Mouse (Mus musculus): ENCODE results near the gene Syngap1. TPM values are rescaled to one million over a fixed set of nuclear protein-coding genes. Genes with fewer than 3 reads are reported as not detected.
"Not testable (repeated sequence)": the region's sequence is repeated elsewhere in the genome, so short reads cannot be mapped to it uniquely, and the experiment has no call there.

Gene Syngap1
- polyA plus RNA-seq, 1 experiment from 2014 or later: 0.78 TPM

GRCm38 (mm10) chr17:26904320-26904719 is 36.7 kb upstream of the Syngap1 start:
- Histone ChIP-seq H3K27me3 (ENCODE audit: insufficient read depth, low read length) (no peaks in the 10 kb centered on the region), H3K27ac (no peak overlapping the region), H3K4me2 (ENCODE audit: low read length) (no peak overlapping the region), H3K4me3 (replicated peaks; ENCODE audit: low read depth, low read length) (no peak overlapping the region), H3K9ac (ENCODE audit: low read depth, low read length) (no peak overlapping the region), H3K36me3 (ENCODE audit: insufficient read depth, low read length) (no peaks in the 10 kb centered on the region), H3K4me1 (replicated peaks; ENCODE audit: insufficient read depth, low read length) (no peaks in the 10 kb centered on the region), H3K9me3 (replicated peaks; ENCODE audit: low read length) (no peaks in the 10 kb centered on the region)
- no peak for DNase-seq (ENCODE audit: low spot score)
- ATAC-seq (replicated peaks; ENCODE audit: low FRiP score, low read depth): no peak
- TF ChIP-seq CTCF (IDR thresholded peaks at IDR 0.05; ENCODE audit: low read depth): peak; percentile 16; the same call in 1 of the 2 replicates
- 52% methylated on average over 5 of the region's 5 CpGs for WGBS

- not testable (repeated sequence) for ATAC-seq (replicated peaks; ENCODE audit: low FRiP score, low read depth); H3K4me2 ChIP-seq (ENCODE audit: low read length); H3K36me3 ChIP-seq (ENCODE audit: insufficient read depth, low read length); H3K4me3 ChIP-seq (replicated peaks; ENCODE audit: low read depth, low read length); DNase-seq (ENCODE audit: low spot score); H3K4me1 ChIP-seq (replicated peaks; ENCODE audit: insufficient read depth, low read length); H3K9me3 ChIP-seq (replicated peaks; ENCODE audit: low read length); H3K27me3 ChIP-seq (ENCODE audit: insufficient read depth, low read length); H3K27ac ChIP-seq; H3K9ac ChIP-seq (ENCODE audit: low read depth, low read length)
- 93% methylated on average over 14 of the region's 15 CpGs for WGBS
Measured at GRCm38 (mm10) chr17:26907506-26907905, 33.5 kb upstream of the Syngap1 start.

- H3K9ac ChIP-seq (ENCODE audit: low read depth, low read length): no peak overlapping the region
- H3K27ac ChIP-seq: no peak overlapping the region
- no peaks in the 10 kb centered on the region for H3K36me3 ChIP-seq (ENCODE audit: insufficient read depth, low read length)
- no peak overlapping the region for H3K4me2 ChIP-seq (ENCODE audit: low read length)
- H3K9me3 ChIP-seq (replicated peaks; ENCODE audit: low read length): no peaks in the 10 kb centered on the region
- 63% methylated on average over 1 of the region's 1 CpGs for WGBS
- ATAC-seq (replicated peaks; ENCODE audit: low FRiP score, low read depth) (no peak), DNase-seq (ENCODE audit: low spot score) (no peak)
- no peak for TF ChIP-seq CTCF (IDR thresholded peaks at IDR 0.05; ENCODE audit: low read depth)
- no peaks in the 10 kb centered on the region for H3K4me1 ChIP-seq (replicated peaks; ENCODE audit: insufficient read depth, low read length)
- H3K4me3 ChIP-seq (replicated peaks; ENCODE audit: low read depth, low read length): no peak overlapping the region
- H3K27me3 ChIP-seq (ENCODE audit: insufficient read depth, low read length): no peaks in the 10 kb centered on the region
Measured at GRCm38 (mm10) chr17:26915248-26915647, 25.8 kb upstream of the Syngap1 start.

- H3K4me3 ChIP-seq (replicated peaks; ENCODE audit: low read depth, low read length): peak within 1 kb of the TSS; percentile 65
- under 1% methylated on average over 72 of the region's 72 CpGs for WGBS
- no peaks in the 10 kb centered on the region for H3K27me3 ChIP-seq (ENCODE audit: insufficient read depth, low read length)
- no peak within 1 kb of the TSS; the same call in 1 of the 2 replicates for H3K27ac ChIP-seq
- DNase-seq (ENCODE audit: low spot score) (peak; percentile 99), ATAC-seq (replicated peaks; ENCODE audit: low FRiP score, low read depth) (peak; percentile 98)
- H3K36me3 ChIP-seq (ENCODE audit: insufficient read depth, low read length): no peaks in the 10 kb centered on the region
- H3K9ac ChIP-seq (ENCODE audit: low read depth, low read length): peak within 1 kb of the TSS; percentile 64
- peak; percentile 100 for TF ChIP-seq CTCF (IDR thresholded peaks at IDR 0.05; ENCODE audit: low read depth)
- no peaks in the 10 kb centered on the region for H3K4me1 ChIP-seq (replicated peaks; ENCODE audit: insufficient read depth, low read length)
- H3K9me3 ChIP-seq (replicated peaks; ENCODE audit: low read length): no peaks in the 10 kb centered on the region
- peak within 1 kb of the TSS; percentile 66 for H3K4me2 ChIP-seq (ENCODE audit: low read length)
Measured at GRCm38 (mm10) chr17:26916711-26917482, 24.2 kb upstream of the Syngap1 start, which contains the start of gene Kifc5b. Kifc5b (plus strand) TSS chr17:26917091.

- H3K36me3 ChIP-seq (ENCODE audit: insufficient read depth, low read length); ATAC-seq (replicated peaks; ENCODE audit: low FRiP score, low read depth); DNase-seq (ENCODE audit: low spot score); H3K9me3 ChIP-seq (replicated peaks; ENCODE audit: low read length); H3K27ac ChIP-seq; H3K27me3 ChIP-seq (ENCODE audit: insufficient read depth, low read length); H3K4me1 ChIP-seq (replicated peaks; ENCODE audit: insufficient read depth, low read length): not testable (repeated sequence)
- H3K4me2 ChIP-seq (ENCODE audit: low read length): peak overlapping the region; percentile 66
- peak overlapping the region; percentile 65 for H3K4me3 ChIP-seq (replicated peaks; ENCODE audit: low read depth, low read length)
- peak overlapping the region; percentile 64 for H3K9ac ChIP-seq (ENCODE audit: low read depth, low read length)
- 0% methylated on average over 12 of the region's 12 CpGs for WGBS
Measured at GRCm38 (mm10) chr17:26917560-26917959, 23.5 kb upstream of the Syngap1 start.

- no peaks in the 10 kb centered on the region for H3K4me1 ChIP-seq (replicated peaks; ENCODE audit: insufficient read depth, low read length)
- H3K27ac ChIP-seq: no peak overlapping the region
- H3K4me3 ChIP-seq (replicated peaks; ENCODE audit: low read depth, low read length): no peak overlapping the region
- ATAC-seq (replicated peaks; ENCODE audit: low FRiP score, low read depth) (no peak), DNase-seq (ENCODE audit: low spot score) (no peak)
- peak overlapping the region; percentile 66 for H3K4me2 ChIP-seq (ENCODE audit: low read length)
- no peak for TF ChIP-seq CTCF (IDR thresholded peaks at IDR 0.05; ENCODE audit: low read depth)
- WGBS: 78% methylated on average over 2 of the region's 2 CpGs
- no peaks in the 10 kb centered on the region for H3K9me3 ChIP-seq (replicated peaks; ENCODE audit: low read length)
- no peak overlapping the region for H3K9ac ChIP-seq (ENCODE audit: low read depth, low read length)
- H3K27me3 ChIP-seq (ENCODE audit: insufficient read depth, low read length): no peaks in the 10 kb centered on the region
- no peaks in the 10 kb centered on the region for H3K36me3 ChIP-seq (ENCODE audit: insufficient read depth, low read length)
Measured at GRCm38 (mm10) chr17:26918343-26918742, 22.7 kb upstream of the Syngap1 start.

GRCm38 (mm10) chr17:26919516-26919915 is 21.5 kb upstream of the Syngap1 start:
- not testable (repeated sequence) for H3K9ac ChIP-seq (ENCODE audit: low read depth, low read length); H3K9me3 ChIP-seq (replicated peaks; ENCODE audit: low read length); H3K4me3 ChIP-seq (replicated peaks; ENCODE audit: low read depth, low read length); H3K36me3 ChIP-seq (ENCODE audit: insufficient read depth, low read length); H3K4me1 ChIP-seq (replicated peaks; ENCODE audit: insufficient read depth, low read length); DNase-seq (ENCODE audit: low spot score); ATAC-seq (replicated peaks; ENCODE audit: low FRiP score, low read depth); H3K4me2 ChIP-seq (ENCODE audit: low read length); H3K27me3 ChIP-seq (ENCODE audit: insufficient read depth, low read length); H3K27ac ChIP-seq
- WGBS: 71% methylated on average over 2 of the region's 2 CpGs

- not testable (repeated sequence) for H3K4me2 ChIP-seq (ENCODE audit: low read length); H3K4me1 ChIP-seq (replicated peaks; ENCODE audit: insufficient read depth, low read length); ATAC-seq (replicated peaks; ENCODE audit: low FRiP score, low read depth); H3K4me3 ChIP-seq (replicated peaks; ENCODE audit: low read depth, low read length); H3K27me3 ChIP-seq (ENCODE audit: insufficient read depth, low read length); H3K36me3 ChIP-seq (ENCODE audit: insufficient read depth, low read length); H3K9ac ChIP-seq (ENCODE audit: low read depth, low read length); H3K9me3 ChIP-seq (replicated peaks; ENCODE audit: low read length); DNase-seq (ENCODE audit: low spot score); H3K27ac ChIP-seq
- WGBS: 90% methylated on average over 5 of the region's 6 CpGs
Measured at GRCm38 (mm10) chr17:26922368-26922767, 18.7 kb upstream of the Syngap1 start.

- not testable (repeated sequence) for H3K4me2 ChIP-seq (ENCODE audit: low read length); H3K27ac ChIP-seq; H3K4me3 ChIP-seq (replicated peaks; ENCODE audit: low read depth, low read length); H3K9me3 ChIP-seq (replicated peaks; ENCODE audit: low read length); ATAC-seq (replicated peaks; ENCODE audit: low FRiP score, low read depth); H3K4me1 ChIP-seq (replicated peaks; ENCODE audit: insufficient read depth, low read length); H3K9ac ChIP-seq (ENCODE audit: low read depth, low read length); H3K27me3 ChIP-seq (ENCODE audit: insufficient read depth, low read length); DNase-seq (ENCODE audit: low spot score)
- WGBS: 95% methylated on average over 9 of the region's 9 CpGs
- 0 out of 2 replicates have a peak, but pooled peaks cover 11% of the 10 kb centered on the region for H3K36me3 ChIP-seq (ENCODE audit: insufficient read depth, low read length)
Measured at GRCm38 (mm10) chr17:26925414-26925813, 15.6 kb upstream of the Syngap1 start.

Data from kidney, postnatal 0 days (tissue).